Mouse (Mus musculus): ENCODE measurements around the gene Gabrg2.

- no peak for TF ChIP-seq CTCF (IDR thresholded peaks at IDR 0.05; ENCODE audit: low read depth, low read length)
- TF ChIP-seq POLR2A (IDR thresholded peaks at IDR 0.05; ENCODE audit: extremely low read depth, insufficient read depth, low read length): no peak
These were observed 48.8 kb downstream of the Gabrg2 start for GRCm38 (mm10) chr11:41951898-41952297.
